Mouse (Mus musculus): Measurements from ENCODE around the gene Lancl1.

DNA sequence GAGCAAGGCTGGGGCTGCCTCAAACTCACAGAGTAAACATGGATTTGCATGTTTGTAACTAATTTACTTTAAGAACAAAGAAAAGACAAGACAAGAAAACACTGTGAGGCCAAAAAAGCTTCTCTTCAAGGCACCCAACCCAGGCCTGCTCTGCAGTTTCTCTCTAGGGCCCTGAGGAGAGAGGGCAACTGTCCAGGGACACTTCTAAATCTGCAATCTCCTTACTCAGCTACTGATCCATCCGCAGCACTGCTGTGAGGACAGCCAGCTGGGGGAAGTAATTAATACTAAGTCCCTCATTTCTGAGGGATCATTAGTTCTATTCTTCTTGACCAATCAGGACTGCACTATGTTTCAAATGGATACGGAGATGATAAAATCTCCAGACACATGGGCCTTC is 12.5 kb downstream of the Lancl1 start:
- TF ChIP-seq CTCF (IDR thresholded peaks at IDR 0.05; ENCODE audit: control insufficient read depth, insufficient read depth, low read length) (no peak), POLR2A (IDR thresholded peaks at IDR 0.05; ENCODE audit: borderline replicate concordance, control insufficient read depth, low read depth, low read length) (no peak)

Measured in bone marrow, adult 2 months (tissue).